Comparison of ENCODE assay signal across 8 mouse cellular contexts in the genomic region with DNA sequence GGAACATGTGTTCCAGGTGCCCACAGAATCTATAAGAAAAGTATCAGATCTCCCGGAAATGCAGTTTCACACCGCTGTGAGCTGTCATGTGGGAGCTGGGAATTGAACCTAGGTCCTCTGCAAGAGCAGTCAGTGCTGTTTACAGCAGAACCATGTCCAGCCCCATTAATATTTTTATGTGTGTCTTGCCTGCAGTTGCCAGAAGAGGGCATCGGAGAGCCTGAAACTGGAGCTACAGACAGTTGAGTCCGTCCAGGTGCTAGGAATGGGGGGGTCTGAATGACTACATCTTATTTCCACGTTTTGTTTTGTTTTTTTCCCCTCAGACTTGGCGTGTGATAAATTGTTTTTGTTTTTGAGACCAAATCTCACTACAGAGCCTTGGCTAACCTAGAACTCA. TPM values are rescaled to one million over a fixed set of nuclear protein-coding genes. Genes with fewer than 3 reads are reported as not detected.
DNase-seq lines count a peak whose midpoint lies in the region; ATAC-seq and TF ChIP-seq lines count a peak whose summit lies in the region.
"Had no signal": no experiment of that assay in that cellular context is flagged by ENCODE, and none has a peak within 500 bp of the region (broad histone marks: within the 10 kb centered on the region; RNA-seq: fewer than 3 reads in every experiment).

No protein-coding gene starts in this region.

- no peaks in the 10 kb centered on the region for H3K4me1 ChIP-seq in kidney, postnatal 0 days (replicated peaks; ENCODE audit: insufficient read depth, low read length)
- no peaks in the 10 kb centered on the region for H3K4me1 ChIP-seq in kidney, embryonic 14.5 days (ENCODE audit: control insufficient read depth, insufficient read depth, low read length)
- peaks cover 25% of the 10 kb centered on the region for H3K4me1 ChIP-seq in E14TG2a.4 (replicated peaks; ENCODE audit: low read depth, low read length)
- no peaks in the 10 kb centered on the region for H3K4me1 ChIP-seq in forebrain, embryonic 13.5 days
- H3K4me1 ChIP-seq: megakaryocyte, embryonic 14.5 days had no signal

- no peak for ATAC-seq in kidney, postnatal 0 days (replicated peaks; ENCODE audit: low FRiP score, low read depth)
- no peak for ATAC-seq in kidney, embryonic 14.5 days (ENCODE audit: low FRiP score, low TSS enrichment)
- no peak for ATAC-seq in forebrain, embryonic 13.5 days

- WGBS in kidney, postnatal 0 days, result 67% methylated on average over 6 of the region's 6 CpGs
- 74% methylated on average over 6 of the region's 6 CpGs for WGBS in kidney, embryonic 14.5 days
- WGBS in forebrain, embryonic 13.5 days, result 80% methylated on average over 6 of the region's 6 CpGs

- TF ChIP-seq CTCF in kidney, postnatal 0 days (IDR thresholded peaks at IDR 0.05; ENCODE audit: low read depth), result peak; percentile 50; the same call in 1 of the 2 replicates
- TF ChIP-seq CTCF in E14TG2a.4 (conservative IDR thresholded peaks at IDR 0.05; ENCODE audit: low read length), result peak; percentile 47

- H3K4me3 ChIP-seq in kidney, postnatal 0 days (replicated peaks; ENCODE audit: low read depth, low read length), result no peak overlapping the region
- no peak overlapping the region for H3K4me3 ChIP-seq in kidney, embryonic 14.5 days (ENCODE audit: low read length)
- no peak overlapping the region for H3K4me3 ChIP-seq in E14TG2a.4 (replicated peaks; ENCODE audit: low read length)
- H3K4me3 ChIP-seq in forebrain, embryonic 13.5 days, result no peak overlapping the region
- H3K4me3 ChIP-seq: megakaryocyte, embryonic 14.5 days had no signal

- no peak overlapping the region for H3K27ac ChIP-seq in kidney, postnatal 0 days
- no peak overlapping the region for H3K27ac ChIP-seq in kidney, embryonic 14.5 days (ENCODE audit: low read depth, low read length)
- H3K27ac ChIP-seq in forebrain, embryonic 13.5 days, result no peak overlapping the region

- H3K27me3 ChIP-seq in kidney, postnatal 0 days (ENCODE audit: insufficient read depth, low read length), result no peaks in the 10 kb centered on the region
- H3K27me3 ChIP-seq in kidney, embryonic 14.5 days (ENCODE audit: control insufficient read depth, insufficient read depth, low read length), result no peaks in the 10 kb centered on the region
- H3K27me3 ChIP-seq in E14TG2a.4 (ENCODE audit: insufficient read depth, low read length), result no peaks in the 10 kb centered on the region
- no peaks in the 10 kb centered on the region for H3K27me3 ChIP-seq in forebrain, embryonic 13.5 days
- H3K27me3 ChIP-seq: megakaryocyte, embryonic 14.5 days had no signal

- no peaks in the 10 kb centered on the region for H3K9me3 ChIP-seq in kidney, postnatal 0 days (replicated peaks; ENCODE audit: low read length)
- no peaks in the 10 kb centered on the region for H3K9me3 ChIP-seq in kidney, embryonic 14.5 days (ENCODE audit: control insufficient read depth, low read length)
- peaks cover 19% of the 10 kb centered on the region for H3K9me3 ChIP-seq in E14TG2a.4 (ENCODE audit: low read length)
- H3K9me3 ChIP-seq in forebrain, embryonic 13.5 days (replicated peaks), result no peaks in the 10 kb centered on the region

- H3K4me2 ChIP-seq in kidney, postnatal 0 days (ENCODE audit: low read length), result no peak overlapping the region
- no peak overlapping the region for H3K4me2 ChIP-seq in kidney, embryonic 14.5 days (replicated peaks; ENCODE audit: low read depth, low read length)
- no peak overlapping the region for H3K4me2 ChIP-seq in forebrain, embryonic 13.5 days

- peak; percentile 6 for DNase-seq in kidney, postnatal 0 days (ENCODE audit: low spot score)
- peak; percentile 75 for DNase-seq in ZHBTc4 (ENCODE audit: low read depth, low spot score)
- DNase-seq in layer of hippocampus, postnatal 10 days (ENCODE audit: low spot score in 2 of 2), result peak; percentile 26 to 38
- DNase-seq in urinary bladder, postnatal 25 days (ENCODE audit: low spot score), result no peak

- H3K36me3 ChIP-seq in kidney, postnatal 0 days (ENCODE audit: insufficient read depth, low read length), result no peaks in the 10 kb centered on the region
- H3K36me3 ChIP-seq in kidney, embryonic 14.5 days (ENCODE audit: control insufficient read depth, insufficient read depth, low read length), result no peaks in the 10 kb centered on the region
- peaks cover 71% of the 10 kb centered on the region for H3K36me3 ChIP-seq in E14TG2a.4 (ENCODE audit: insufficient read depth, low read length)
- H3K36me3 ChIP-seq in forebrain, embryonic 13.5 days (ENCODE audit: poor library complexity, severe bottlenecking), result peaks cover 25% of the 10 kb centered on the region

- no peak overlapping the region for H3K9ac ChIP-seq in kidney, postnatal 0 days (ENCODE audit: low read depth, low read length)
- H3K9ac ChIP-seq in kidney, embryonic 14.5 days (ENCODE audit: low read depth, low read length), result no peak overlapping the region
- no peak overlapping the region for H3K9ac ChIP-seq in forebrain, embryonic 13.5 days

RNA-seq across cellular contexts. Expression of gene Slc15a4, which starts 15.3 kb away (rescaled TPM):
- 15.4 and 16.2 TPM in 2 replicates for polyA plus RNA-seq in kidney, postnatal 0 days (2015; fragmentation: Nextera tagmentation; extraction: Ambion mirVana)
- polyA plus RNA-seq in kidney, embryonic 14.5 days (2014; fragmentation: Nextera tagmentation; extraction: Ambion mirVana), result 14.2 and 22.7 TPM in 2 replicates
- 10 to 100 TPM; 23.9 to 30.0 TPM for total RNA-seq in layer of hippocampus, postnatal 10 days (2021)
- 21.2 and 22.4 TPM in 2 replicates for polyA plus RNA-seq in forebrain, embryonic 13.5 days (2015; fragmentation: Nextera tagmentation; extraction: Ambion mirVana)

RNA-seq across cellular contexts. Expression of gene Glt1d1, which starts 16.0 kb away (rescaled TPM):
- 0.29 and 0.46 TPM in 2 replicates for polyA plus RNA-seq in kidney, postnatal 0 days (2015; fragmentation: Nextera tagmentation; extraction: Ambion mirVana)
- 0.90 and 1.3 TPM in 2 replicates for polyA plus RNA-seq in kidney, embryonic 14.5 days (2014; fragmentation: Nextera tagmentation; extraction: Ambion mirVana)
- 10 to 100 TPM; 19.1 to 21.6 TPM for total RNA-seq in layer of hippocampus, postnatal 10 days (2021)
- 1.1 and 1.3 TPM in 2 replicates for polyA plus RNA-seq in forebrain, embryonic 13.5 days (2015; fragmentation: Nextera tagmentation; extraction: Ambion mirVana)
